Mouse (Mus musculus): ENCODE results near the gene Btbd8.

Btbd8 gene

GRCm38 (mm10) chr5:107449620-107450019 lies 11.8 kb downstream of the Btbd8 start:
- no peak for DNase-seq (ENCODE audit: low spot score)

- DNase-seq (ENCODE audit: low spot score), result no peak
Observed at GRCm38 (mm10) chr5:107450299-107450698, 12.5 kb downstream of the Btbd8 start.

- no peak for DNase-seq (ENCODE audit: low spot score)
Observed at GRCm38 (mm10) chr5:107462147-107463076, 24.6 kb downstream of the Btbd8 start.

GRCm38 (mm10) chr5:107466501-107466900 lies 28.7 kb downstream of the Btbd8 start:
- no peak for DNase-seq (ENCODE audit: low spot score)

GRCm38 (mm10) chr5:107467098-107467497 lies 29.3 kb downstream of the Btbd8 start:
- no peak for DNase-seq (ENCODE audit: low spot score)

- DNase-seq (ENCODE audit: low spot score), result no peak
Observed at GRCm38 (mm10) chr5:107470600-107471329, 33.0 kb downstream of the Btbd8 start.

GRCm38 (mm10) chr5:107480194-107480593 lies 42.4 kb downstream of the Btbd8 start:
- DNase-seq (ENCODE audit: low spot score), result no peak

GRCm38 (mm10) chr5:107488996-107489395 lies 51.2 kb downstream of the Btbd8 start:
- no peak for DNase-seq (ENCODE audit: low spot score)

- DNase-seq (ENCODE audit: low spot score), result no peak
Observed at GRCm38 (mm10) chr5:107491036-107491435, 53.2 kb downstream of the Btbd8 start.

- DNase-seq (ENCODE audit: low spot score), result no peak
Observed at GRCm38 (mm10) chr5:107492471-107492870, 54.7 kb downstream of the Btbd8 start.

GRCm38 (mm10) chr5:107494759-107495158 lies 57.0 kb downstream of the Btbd8 start:
- DNase-seq (ENCODE audit: low spot score), result no peak

GRCm38 (mm10) chr5:107496047-107496446 lies 58.2 kb downstream of the Btbd8 start:
- no peak for DNase-seq (ENCODE audit: low spot score)

- DNase-seq (ENCODE audit: low spot score), result no peak
Observed at GRCm38 (mm10) chr5:107497519-107498501, 60.0 kb downstream of the Btbd8 start.

GRCm38 (mm10) chr5:107498806-107499310 lies 61.1 kb downstream of the Btbd8 start:
- DNase-seq (ENCODE audit: low spot score), result no peak

GRCm38 (mm10) chr5:107499891-107500535 lies 62.2 kb downstream of the Btbd8 start:
- DNase-seq (ENCODE audit: low spot score), result no peak

GRCm38 (mm10) chr5:107500741-107501140 lies 62.9 kb downstream of the Btbd8 start:
- DNase-seq (ENCODE audit: low spot score), result no peak

GRCm38 (mm10) chr5:107507321-107507720 lies 69.5 kb downstream of the Btbd8 start, which contains the start of gene Gm42669:
Gene Gm42669, plus strand, starts transcription at chr5:107507621.
- no peak for DNase-seq (ENCODE audit: low spot score)

GRCm38 (mm10) chr5:107510503-107510902 lies 72.7 kb downstream of the Btbd8 start:
- DNase-seq (ENCODE audit: low spot score), result no peak

- DNase-seq (ENCODE audit: low spot score), result no peak
Observed at GRCm38 (mm10) chr5:107511326-107511725, 73.5 kb downstream of the Btbd8 start.

GRCm38 (mm10) chr5:107513583-107513982 lies 75.8 kb downstream of the Btbd8 start:
- DNase-seq (ENCODE audit: low spot score), result no peak

GRCm38 (mm10) chr5:107515453-107515852 lies 77.7 kb downstream of the Btbd8 start:
- no peak for DNase-seq (ENCODE audit: low spot score)

Data from testis, postnatal 14 days (tissue).